Mouse (Mus musculus): ENCODE measurements around the gene Tmem131l.

DNA sequence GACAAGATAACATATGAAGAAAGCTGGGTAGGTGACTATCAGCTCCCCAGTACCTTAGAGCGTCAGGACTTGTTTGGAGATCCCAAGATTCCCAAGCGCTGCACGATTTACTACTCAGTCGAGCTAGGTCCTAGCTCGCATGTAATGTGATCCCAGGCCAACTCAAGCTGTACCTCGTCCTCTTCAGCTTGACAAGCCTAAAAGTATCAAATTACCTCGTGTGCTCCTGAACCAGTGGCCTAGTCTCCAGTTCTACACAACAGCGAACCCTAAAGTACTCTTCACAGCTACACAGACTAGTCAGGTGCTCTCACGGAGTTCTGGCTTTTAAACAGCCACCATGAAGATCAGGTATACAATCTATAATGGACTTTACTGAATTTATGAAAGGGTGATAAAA, 45.5 kb upstream of the Tmem131l start:
- TF ChIP-seq POLR2A (IDR thresholded peaks at IDR 0.05; ENCODE audit: low read depth, low read length) (no peak), CTCF (IDR thresholded peaks at IDR 0.05; ENCODE audit: extremely low read depth, insufficient read length, insufficient replicate concordance, low read depth, low read length) (no peak)
